Mouse (Mus musculus) neural tube, embryonic 13.5 days (tissue): ENCODE results near the gene Zfp850. TPM values are rescaled to one million over a fixed set of nuclear protein-coding genes. Genes with fewer than 3 reads are reported as not detected.
"Not testable (repeated sequence)": the region's sequence is repeated elsewhere in the genome, so short reads cannot be mapped to it uniquely, and the experiment has no call there.

Source experiments
- ATAC-seq: fragments of 200-750 bp; cut with Nextera tagmentation; 2 replicates; pipeline ENCODE4 v1.8.0; 2017; ENCODE audit warnings: low read depth, mild to moderate bottlenecking, moderate TSS enrichment, moderate library complexity
- H3K27ac ChIP-seq: fragments of 300-500 bp; sonication (generic); replicated peaks from 2 replicates; pipeline ENCODE4 v1.5.1; 2015; ENCODE audit warnings: moderate library complexity, mild to moderate bottlenecking, inconsistent platforms
- H3K27me3 ChIP-seq: fragments of 300-500 bp; sonication (generic); 2 replicates; pipeline ENCODE4 v1.6.1; 2015; ENCODE audit warnings: mild to moderate bottlenecking, inconsistent platforms
- H3K36me3 ChIP-seq: fragments of 300-500 bp; sonication (generic); 2 replicates; pipeline ENCODE4 v1.6.1; 2015; ENCODE audit warnings: mild to moderate bottlenecking, inconsistent platforms
- H3K4me1 ChIP-seq: fragments of 300-500 bp; sonication (generic); replicated peaks from 2 replicates; pipeline ENCODE4 v1.6.1; 2015; ENCODE audit warnings: inconsistent platforms
- H3K4me2 ChIP-seq: fragments of 300-500 bp; sonication (generic); 2 replicates; pipeline ENCODE4 v1.6.1; 2015; ENCODE audit warnings: inconsistent platforms, mild to moderate bottlenecking, moderate library complexity
- H3K4me3 ChIP-seq: fragments of 300-500 bp; sonication (generic); 2 replicates; pipeline ENCODE4 v1.5.1; 2015; ENCODE audit warnings: mild to moderate bottlenecking, inconsistent platforms
- H3K9ac ChIP-seq: fragments of 300-500 bp; sonication (generic); 2 replicates; pipeline ENCODE4 v1.6.1; 2015; ENCODE audit warnings: moderate library complexity, mild to moderate bottlenecking, inconsistent platforms
- H3K9me3 ChIP-seq: fragments of 300-500 bp; sonication (generic); 2 replicates; pipeline ENCODE4 v1.6.1; 2016; ENCODE audit warnings: inconsistent platforms
- WGBS: fragments of 180-500 bp; shearing (Covaris S2); methylation state at CpG from one replicate; pipeline ENCODE4 v1.1.7; 2015; 5-methylcytosine and 5-hydroxymethylcytosine counted together
- polyA plus RNA-seq: library from polyadenylated mRNA; unstranded; fragments of >200 nt; fragmentation: Nextera tagmentation; extraction: Ambion mirVana; gene quantifications from 2 replicates; pipeline ENCODE4 v1.2.1, GENCODE M21; 2015

Gene Zfp850
- polyA plus RNA-seq, 1 experiment from 2014 or later = 5.5 TPM

DNA sequence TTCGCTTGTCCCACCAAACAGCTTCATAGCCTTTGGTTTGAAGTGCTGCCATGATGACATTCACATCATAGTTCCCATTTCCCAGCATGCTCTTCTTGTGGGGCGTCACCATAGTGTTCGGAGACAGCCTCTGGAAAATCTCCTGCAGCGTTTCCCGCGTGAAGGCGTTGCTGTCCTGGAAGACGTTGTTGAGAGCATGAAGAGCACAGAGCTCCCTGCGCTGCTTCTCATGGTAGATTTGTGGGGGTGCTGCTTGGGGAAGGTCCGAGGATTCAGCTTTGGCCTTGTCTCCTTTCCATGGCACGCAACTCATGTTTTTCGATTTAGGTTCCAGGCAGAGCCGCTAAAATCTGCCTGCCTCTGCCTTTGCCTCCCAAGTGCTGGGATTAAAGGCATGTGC is 64.5 kb downstream of the Zfp850 start:
- H3K4me1 ChIP-seq = not testable (repeated sequence)

GRCm38 (mm10) chr7:27941869-27942268 is 72.0 kb downstream of the Zfp850 start:
- ATAC-seq, H3K27ac ChIP-seq, H3K27me3 ChIP-seq, H3K9ac ChIP-seq, H3K4me2 ChIP-seq, H3K4me3 ChIP-seq, H3K9me3 ChIP-seq, H3K36me3 ChIP-seq, H3K4me1 ChIP-seq: not testable (repeated sequence)
- 39% methylated on average over 6 of the region's 7 CpGs for WGBS

More for the DNA sequence above, 64.5 kb downstream of the Zfp850 start:
- H3K27me3 ChIP-seq, H3K36me3 ChIP-seq, H3K4me3 ChIP-seq, H3K27ac ChIP-seq, H3K9ac ChIP-seq, H3K9me3 ChIP-seq, ATAC-seq, H3K4me2 ChIP-seq: not testable (repeated sequence)
- 93% methylated on average over 13 of the region's 13 CpGs for WGBS

Other genes starting within 250 kb of the Zfp850 start
- 2.3 and 2.9 TPM in 2 replicates for gene Zfp626, start 206.9 kb downstream of the Zfp850 start, polyA plus RNA-seq
- 10.5 TPM in 2 replicates for gene Zfp59, start 175.5 kb downstream of the Zfp850 start, polyA plus RNA-seq
- gene Zfp607a, start 156.6 kb downstream of the Zfp850 start, polyA plus RNA-seq = 1.4 and 1.5 TPM in 2 replicates
- gene Zfp974, start 84.7 kb downstream of the Zfp850 start, polyA plus RNA-seq = 15.0 and 16.1 TPM in 2 replicates
- 28.0 and 35.8 TPM in 2 replicates for gene Zfp780b, start 34.9 kb downstream of the Zfp850 start, polyA plus RNA-seq
- 292 and 295 TPM in 2 replicates for gene Psmc4, start 36.0 kb upstream of the Zfp850 start, polyA plus RNA-seq
- gene Fcgbp, start 57.1 kb upstream of the Zfp850 start, polyA plus RNA-seq = 0.14 TPM in 1 of 2 replicates, not detected in the other
- 0.06 and 0.07 TPM in 2 replicates for gene 9530053A07Rik, start 115.4 kb upstream of the Zfp850 start, polyA plus RNA-seq
- 81.3 and 97.9 TPM in 2 replicates for gene Fbl, start 155.6 kb upstream of the Zfp850 start, polyA plus RNA-seq
- gene Dyrk1b, start 165.4 kb upstream of the Zfp850 start, polyA plus RNA-seq = 15.6 and 16.0 TPM in 2 replicates